Mouse (Mus musculus) gastrocnemius, postnatal 36 days (tissue): ENCODE results near the gene Mst1r. TPM values are rescaled to one million over a fixed set of nuclear protein-coding genes. Genes with fewer than 3 reads are reported as not detected.

ENCODE experiments used
- DNase-seq, 2 experiments: peaks; one replicate each; pipeline ENCODE4 v3.0.0; 2022
- intact Hi-C: fragments of 180-260 bp; cut with DNase I; formaldehyde crosslinking; loops from one replicate; pipeline ENCODE4 v1.15.1; 2025
- long read RNA-seq, 2 experiments: library from polyadenylated mRNA; stranded (forward); transcript quantifications; one replicate each; pipeline ENCODE4 v2.0.0; 2021
- total RNA-seq, 2 experiments: library from RNA; stranded (reverse); gene quantifications; 2 replicates each; pipeline ENCODE4 v1.2.3; 2021

The Mst1r gene
- total RNA-seq, result under 1 TPM; 0.59 to 0.61 TPM
- long read RNA-seq, experiment 1, result 0 reads
- long read RNA-seq, experiment 2, result 0 reads

DNA sequence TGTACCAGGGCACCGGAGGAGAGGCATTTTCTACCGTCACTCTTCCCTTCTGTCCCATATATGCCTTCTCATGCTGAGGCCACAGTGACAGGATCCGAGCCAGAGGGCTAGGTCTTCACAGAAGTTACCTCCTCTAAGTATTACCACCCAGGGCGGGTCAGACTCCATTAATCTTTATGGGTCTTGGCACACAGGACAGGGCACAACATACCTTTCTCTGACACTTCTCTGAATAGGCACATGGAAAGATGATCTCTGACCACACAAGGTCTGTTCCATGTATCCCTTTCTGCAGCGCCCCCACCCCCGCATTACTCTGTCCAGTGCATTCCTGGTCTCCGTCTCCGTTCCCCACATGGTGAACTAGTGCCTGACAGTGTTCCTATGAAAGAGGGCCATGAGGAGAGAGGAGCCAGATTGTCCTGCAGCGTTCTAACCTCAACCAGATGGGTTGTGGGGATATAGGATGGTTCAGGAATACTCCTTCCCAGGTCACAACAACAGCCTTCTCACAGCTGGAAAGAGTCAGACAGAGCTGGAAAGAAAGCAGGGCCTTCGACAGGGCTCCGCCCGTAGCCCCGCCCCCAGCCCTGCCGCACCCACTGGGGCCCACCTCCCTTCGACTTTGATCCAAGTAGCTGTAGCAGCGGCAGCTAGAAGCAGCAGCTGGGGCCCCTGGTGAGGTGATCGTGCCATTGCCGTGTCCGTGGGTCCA, at the start of gene Mst1r:
Gene Mst1r, plus strand, starts transcription at position 622 of the 715 bp plus-strand sequence.
- peak; percentile 68 to 79 for DNase-seq
- intact Hi-C loops, result no loop called here

DNA sequence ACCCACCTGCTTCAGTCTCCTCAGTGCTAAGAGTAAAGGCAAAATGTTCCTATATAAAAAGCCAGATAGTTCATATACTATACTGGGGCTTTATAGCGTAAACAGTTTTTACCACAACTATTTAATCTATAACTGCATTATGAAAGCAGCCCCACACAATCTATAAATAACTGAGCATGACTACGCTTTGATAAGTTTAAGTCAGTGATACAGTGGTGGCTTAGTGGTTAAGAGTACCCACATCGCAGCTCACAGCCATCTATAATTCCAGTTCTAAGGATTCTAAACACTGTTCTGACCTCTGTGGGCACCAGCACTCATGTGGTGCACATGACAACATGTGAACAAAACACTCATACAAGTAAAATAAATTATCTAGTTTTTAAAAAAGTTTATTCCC, 48.3 kb upstream of the Mst1r start:
- DNase-seq, result no peak

DNA sequence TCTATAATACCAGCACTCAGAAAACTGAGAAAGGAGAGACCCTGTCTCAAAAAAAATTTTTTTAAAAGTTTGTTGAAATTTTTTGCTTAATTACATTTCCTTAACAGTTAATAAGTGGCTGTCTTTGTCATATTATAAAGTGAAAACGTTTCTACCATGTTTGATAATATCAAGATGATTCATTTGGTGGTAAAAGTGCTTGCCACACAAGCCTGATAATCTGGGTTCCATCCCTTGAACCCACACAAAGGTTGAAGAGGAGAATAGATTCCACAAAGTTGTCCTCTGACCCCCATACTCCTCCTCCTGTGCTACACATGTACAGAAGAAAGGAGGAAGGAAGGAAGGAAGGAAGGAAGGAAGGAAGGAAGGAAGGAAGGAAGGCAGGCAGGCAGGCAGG, 42.2 kb upstream of the Mst1r start:
- intact Hi-C loops, result no loop called here
- no peak for DNase-seq

More for the DNA sequence above, 48.3 kb upstream of the Mst1r start:
- intact Hi-C loops, result no loop called here

DNA sequence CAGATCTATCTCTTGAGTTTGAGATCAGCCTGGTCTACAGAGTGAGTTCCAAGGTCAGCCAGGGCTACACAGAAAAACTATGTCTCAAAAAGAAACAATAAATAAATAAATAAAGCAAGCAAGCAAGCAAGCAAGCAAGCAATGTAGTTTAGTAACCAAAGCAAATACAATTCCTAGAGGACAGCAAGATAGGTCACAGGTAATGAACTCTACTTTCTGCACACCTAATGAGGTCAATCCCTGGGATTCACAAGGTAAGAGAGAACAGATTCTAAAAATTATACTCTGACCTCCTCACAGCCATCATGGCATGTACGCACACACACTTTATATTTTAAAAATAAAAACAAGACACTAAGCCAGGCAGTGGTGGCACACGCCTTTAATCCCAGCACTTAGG, 40.6 kb upstream of the Mst1r start:
- no peak for DNase-seq
- intact Hi-C loops, result no loop called here

DNA sequence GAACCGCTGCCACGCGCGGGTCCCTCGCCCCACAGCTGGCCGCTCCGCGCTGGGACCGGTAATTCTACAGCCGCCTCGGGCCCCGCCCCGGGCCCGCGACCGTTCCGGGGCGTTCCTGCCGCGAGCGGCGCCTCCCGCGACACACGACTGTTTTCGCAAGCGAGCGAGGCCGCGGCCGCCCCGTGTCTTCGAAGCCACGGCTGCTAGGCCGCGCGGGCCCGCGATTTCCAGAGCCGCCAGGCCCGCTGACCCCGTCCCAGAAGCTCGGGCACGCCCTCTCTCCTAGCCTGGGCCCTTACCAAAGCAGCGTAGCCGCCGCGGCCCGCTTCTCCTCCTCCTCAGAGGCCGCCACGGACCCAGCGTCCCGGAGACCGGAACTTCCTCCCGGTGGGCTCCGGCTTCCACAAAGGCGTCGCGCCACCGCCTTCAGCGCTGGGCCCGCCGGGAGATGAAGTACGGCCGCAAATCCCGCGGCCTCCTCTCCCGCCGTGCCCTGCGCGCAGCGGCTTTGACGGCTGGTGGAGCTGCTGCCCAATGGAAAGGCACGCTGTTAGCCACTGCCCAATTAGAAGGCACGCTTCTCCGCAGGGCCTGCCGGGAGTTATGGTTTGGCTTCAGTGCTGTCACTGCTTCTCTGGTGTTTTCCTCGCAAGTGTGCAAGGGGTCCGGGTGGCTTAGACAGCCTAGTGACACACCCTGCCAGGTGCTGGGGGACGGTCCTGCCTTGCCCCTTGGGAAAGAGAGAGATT, 34.1 kb upstream of the Mst1r start:
- peak; percentile 87 to 92 for DNase-seq
- intact Hi-C loops, result no loop called here

DNA sequence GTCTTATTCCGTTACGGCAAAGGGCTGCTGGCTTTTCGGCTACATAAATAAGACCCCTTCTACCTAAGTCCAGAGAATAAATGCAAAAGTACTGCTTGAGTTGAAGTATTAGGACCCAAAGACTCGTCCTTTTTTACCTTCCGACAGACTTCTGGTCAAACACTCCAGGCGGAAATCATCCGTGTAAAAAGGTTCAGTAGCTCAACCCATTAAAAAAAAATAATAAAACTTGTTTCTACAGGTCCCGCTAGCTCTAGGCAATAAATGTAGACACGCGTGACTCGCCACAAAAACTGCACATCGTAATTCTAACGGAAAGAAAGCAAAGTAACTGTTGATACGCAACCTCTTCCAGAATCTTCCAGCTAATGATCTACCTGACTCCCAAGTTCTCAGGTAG, 33.5 kb upstream of the Mst1r start, which contains the start of gene Rbm6:
Gene Rbm6, minus strand, starts transcription at position 101 of the 400 bp plus-strand sequence.
- intact Hi-C loops, result no loop called here
- no peak for DNase-seq

DNA sequence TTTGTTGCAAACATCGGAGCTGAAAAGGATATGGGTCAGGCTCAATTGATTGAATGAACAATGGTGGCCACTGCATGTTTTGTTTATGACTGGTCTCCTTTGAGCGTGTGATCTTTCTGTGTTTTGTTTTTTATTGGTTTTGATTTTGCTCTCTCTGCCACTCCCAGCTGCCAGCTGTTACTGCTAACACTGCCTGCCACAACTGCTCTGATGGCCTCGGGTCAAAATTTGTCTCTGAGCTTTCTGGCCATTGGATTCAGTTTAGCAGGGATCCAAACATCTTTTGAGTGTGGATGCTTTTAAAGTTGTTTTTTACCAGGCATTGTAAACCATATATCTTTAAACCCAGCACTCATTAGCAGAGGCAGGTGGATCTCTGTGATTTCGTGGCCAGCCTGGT, 26.3 kb upstream of the Mst1r start:
- no peak for DNase-seq
- intact Hi-C loops, result no loop called here

DNA sequence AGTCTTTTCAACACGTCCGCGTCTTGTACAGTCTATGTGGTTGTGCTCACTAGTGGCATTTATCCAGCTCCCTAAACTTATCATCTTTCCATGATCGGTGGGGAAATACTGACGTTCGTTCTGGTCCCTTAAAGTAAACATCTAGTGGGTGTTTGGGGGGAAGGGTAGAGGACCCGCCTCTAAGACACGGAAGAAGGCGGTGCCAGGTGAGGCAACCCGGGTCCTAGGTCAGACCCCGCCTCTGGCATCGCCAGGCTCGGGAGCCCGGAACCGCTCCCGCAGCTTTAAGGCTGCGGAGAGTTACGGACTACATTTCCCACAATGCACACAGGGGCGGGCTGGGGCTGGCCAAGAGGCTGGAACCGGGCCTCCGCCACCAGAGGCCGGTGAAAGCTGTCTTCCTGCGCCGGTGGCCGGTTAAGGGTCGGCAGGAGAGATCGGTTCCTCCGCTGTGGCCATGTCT, 18.8 kb upstream of the Mst1r start, which contains the start of gene Mon1a:
Gene Mon1a, plus strand, starts transcription at position 348 of the 463 bp plus-strand sequence.
- DNase-seq, result peak; percentile 80 to 83
- intact Hi-C loops, result no loop called here

DNA sequence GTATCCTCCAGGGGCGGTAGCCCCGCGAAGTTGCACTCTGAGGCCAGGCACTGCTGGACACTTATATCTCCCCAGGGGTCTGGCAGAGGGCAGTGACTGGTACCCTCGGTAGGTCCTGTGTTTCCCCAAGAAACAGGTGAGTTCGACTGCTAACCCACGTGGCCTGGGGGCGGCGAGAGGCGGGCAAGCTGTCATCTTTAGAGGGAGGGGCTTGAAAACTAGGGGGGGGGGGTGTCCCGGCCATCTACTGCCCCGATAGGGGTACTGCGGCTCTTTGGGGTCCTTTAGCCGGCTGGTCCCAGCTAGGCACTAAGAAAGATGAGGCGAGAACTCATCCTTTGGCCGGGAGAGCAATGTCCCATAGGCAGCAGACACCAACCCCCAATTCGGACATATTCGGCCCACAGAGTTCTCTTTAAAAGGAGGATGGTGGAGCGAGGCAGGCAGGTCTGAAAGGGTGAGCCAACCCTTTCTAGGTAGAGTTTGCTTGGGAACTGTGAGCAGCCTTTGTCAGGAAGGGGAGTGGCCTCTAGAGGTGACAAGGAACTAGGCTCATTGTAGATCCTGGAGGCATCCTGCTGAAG, 18.3 kb upstream of the Mst1r start:
- no peak for DNase-seq
- intact Hi-C loops, result no loop called here

DNA sequence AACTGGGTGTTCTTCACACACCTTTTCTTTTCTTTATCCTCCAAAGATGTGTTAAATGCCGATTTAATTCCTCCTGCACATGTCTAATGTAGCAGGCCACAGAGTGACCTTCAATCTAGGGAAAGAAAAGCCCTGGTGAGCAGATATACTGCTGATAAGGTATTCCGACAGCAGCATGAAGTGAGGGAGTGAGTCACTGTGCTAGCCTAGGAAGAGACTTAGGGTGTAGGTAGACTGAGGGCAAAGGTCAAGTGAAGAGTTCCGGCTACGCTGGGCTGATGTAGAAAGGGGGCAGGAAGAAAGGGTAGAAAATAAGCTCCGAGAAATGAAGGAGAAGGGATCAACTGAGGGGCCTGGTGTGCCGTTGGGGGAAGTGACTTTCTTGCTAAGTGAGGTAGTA, 16.4 kb upstream of the Mst1r start:
- no peak for DNase-seq
- intact Hi-C loops, result no loop called here

DNA sequence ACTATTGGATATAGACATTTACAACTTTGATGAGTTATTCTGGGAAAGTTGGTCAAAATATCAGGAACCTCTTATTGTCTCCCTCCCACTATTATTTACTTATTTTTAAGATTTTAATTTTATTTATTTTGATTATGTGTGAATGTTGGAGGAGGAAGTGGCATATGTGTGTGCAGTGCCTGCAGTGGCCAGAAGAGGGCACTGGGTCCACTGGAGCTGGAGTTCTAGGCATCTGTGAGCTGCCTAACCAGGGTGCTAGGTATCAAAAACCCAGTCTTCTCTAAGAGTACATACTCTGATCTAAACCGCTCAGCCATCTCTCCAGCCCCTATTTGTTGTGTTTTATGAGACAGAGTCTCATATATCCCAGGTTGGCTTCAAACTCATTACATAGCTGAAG, 15.7 kb upstream of the Mst1r start:
- intact Hi-C loops, result no loop called here
- DNase-seq, result no peak

DNA sequence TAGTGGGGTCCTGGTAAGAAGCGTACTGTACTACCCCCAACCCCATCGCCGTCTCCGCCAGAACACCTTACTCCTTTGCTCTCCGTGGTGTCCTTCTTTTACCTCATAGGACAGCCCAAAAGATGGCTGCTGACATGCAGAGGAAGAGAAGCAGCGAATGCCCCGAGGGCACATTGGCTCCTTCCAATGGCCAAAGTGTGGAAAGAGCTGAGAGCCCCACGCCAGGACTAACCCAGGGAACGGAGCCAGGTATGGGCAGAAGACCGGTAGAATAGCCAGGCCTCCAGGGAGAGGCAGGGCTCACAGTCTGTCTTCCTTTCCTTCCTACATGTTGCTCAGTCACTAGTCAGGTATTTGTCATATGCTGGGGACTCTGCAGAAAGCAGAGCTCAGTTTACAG, 8.1 kb upstream of the Mst1r start:
- DNase-seq, result no peak
- intact Hi-C loops, result no loop called here

DNA sequence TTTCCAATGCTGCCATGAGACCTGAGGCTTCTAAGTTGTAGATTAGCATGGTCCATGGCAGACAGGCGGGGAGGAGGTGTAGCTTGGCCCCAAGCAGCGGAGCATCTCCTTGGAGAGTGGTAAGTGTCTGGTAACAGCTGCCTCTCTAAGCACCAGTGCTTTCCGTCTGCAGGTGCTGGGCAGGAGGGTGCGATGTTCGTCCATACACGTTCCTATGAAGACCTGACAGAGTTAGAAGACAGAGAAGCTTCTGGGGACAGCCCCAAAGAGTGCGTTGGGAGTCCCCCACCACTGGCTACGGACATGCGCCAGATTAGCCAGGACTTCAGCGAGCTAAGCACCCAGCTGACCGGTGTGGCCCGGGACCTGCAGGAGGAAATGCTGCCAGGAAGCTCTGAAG, 6.8 kb upstream of the Mst1r start:
- no peak for DNase-seq
- intact Hi-C loops, result loop anchor here (5.0 kb wide), 1 partner anchor 152 kb away; the partner anchor contains the start of gene Amigo3

DNA sequence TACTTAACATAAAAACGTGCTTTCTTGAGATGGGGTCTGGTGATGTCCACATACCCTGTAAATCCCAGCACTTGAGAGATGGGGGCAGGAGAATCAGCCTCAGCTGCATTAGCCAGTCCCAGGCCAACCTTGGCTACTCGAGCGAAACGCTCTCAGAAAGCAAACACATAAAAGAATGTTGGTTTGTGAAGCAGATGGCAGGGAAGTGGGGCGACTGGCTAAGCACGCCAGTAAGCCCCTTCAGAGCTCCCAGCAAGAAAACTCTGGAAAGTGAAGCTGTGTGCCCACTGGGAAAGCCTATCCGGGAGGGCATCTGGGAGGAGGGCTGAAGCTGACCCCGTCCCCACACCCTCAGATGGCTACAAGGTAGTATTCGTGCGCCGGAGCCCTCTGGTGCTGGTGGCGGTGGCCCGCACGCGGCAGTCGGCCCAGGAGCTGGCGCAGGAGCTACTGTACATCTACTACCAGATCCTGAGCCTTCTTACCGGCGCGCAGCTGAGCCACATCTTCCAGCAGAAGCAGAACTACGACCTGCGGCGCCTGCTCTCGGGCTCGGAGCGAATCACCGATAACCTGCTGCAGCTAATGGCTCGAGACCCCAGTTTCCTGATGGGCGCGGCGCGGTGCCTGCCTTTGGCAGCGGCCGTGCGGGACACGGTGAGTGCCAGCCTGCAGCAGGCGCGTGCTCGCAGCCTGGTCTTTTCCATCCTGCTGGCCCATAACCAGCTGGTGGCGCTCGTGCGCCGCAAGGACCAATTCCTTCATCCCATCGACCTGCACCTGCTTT, 5.6 kb upstream of the Mst1r start:
- DNase-seq, result no peak
- intact Hi-C loops, result loop anchor here (5.0 kb wide), 1 partner anchor 151 kb away; the partner anchor contains the start of gene Amigo3

DNA sequence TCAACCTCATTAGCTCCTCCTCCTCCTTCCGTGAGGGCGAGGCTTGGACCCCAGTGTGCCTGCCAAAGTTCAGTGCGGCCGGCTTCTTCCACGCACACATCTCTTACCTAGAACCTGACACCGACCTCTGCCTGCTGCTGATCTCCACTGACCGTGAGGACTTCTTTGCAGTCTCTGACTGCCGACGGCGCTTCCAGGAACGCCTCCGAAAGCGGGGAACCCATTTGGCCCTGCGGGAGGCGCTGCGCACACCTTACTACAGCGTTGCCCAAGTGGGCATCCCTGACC, 5.1 kb upstream of the Mst1r start:
- intact Hi-C loops, result loop anchor here (5.0 kb wide), 1 partner anchor 151 kb away; the partner anchor contains the start of gene Amigo3
- no peak for DNase-seq

DNA sequence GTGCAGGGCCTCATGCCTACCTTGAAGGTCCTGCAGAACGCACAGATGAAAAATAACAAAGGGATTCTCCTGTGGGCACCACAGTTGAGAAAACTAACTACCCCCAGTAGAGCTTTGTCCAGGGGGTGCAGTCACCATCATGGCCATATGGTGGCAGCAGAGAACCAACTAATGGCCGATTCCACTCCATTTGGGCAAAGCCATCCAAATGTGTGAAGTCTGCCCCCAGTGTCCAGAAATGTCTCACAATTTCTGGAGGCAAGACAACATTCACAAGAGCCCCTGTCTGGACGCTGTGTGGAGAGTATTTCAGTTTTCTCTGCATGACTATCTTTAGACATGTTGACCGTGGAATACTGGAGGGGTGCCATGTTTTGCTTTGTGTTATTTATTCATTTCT, 1.9 kb upstream of the Mst1r start:
- DNase-seq, result peak; percentile 88 to 89
- intact Hi-C loops, result loop anchor here (1.0 to 5.0 kb wide), 3 partner anchors 59 to 162 kb away; partner anchors contain the start of gene Amigo3

DNA sequence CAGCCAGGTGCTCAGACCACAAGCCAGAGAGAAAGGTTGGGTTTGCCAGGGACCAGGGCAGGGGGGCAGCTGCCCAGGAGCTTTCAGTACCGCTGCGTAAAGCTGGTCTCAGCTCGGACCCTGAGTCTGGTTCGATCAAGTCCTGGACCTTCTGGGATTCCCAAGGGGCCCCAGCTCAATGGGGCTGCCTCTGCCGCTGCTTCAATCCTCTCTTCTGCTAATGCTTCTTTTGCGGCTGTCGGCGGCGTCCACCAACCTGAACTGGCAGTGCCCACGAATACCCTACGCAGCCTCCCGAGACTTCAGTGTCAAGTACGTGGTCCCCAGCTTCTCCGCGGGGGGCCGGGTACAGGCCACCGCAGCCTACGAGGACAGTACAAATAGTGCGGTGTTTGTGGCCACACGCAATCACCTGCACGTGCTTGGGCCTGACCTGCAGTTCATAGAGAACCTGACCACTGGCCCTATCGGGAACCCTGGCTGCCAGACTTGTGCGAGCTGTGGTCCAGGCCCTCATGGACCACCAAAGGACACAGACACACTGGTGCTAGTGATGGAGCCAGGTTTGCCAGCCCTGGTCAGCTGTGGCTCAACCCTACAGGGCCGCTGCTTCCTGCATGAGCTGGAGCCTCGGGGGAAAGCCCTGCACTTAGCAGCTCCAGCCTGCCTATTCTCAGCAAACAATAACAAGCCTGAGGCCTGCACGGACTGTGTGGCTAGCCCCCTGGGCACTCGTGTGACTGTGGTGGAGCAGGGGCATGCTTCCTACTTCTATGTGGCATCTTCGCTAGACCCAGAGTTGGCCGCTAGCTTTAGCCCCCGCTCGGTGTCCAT, 511 bp downstream of the Mst1r start:
- intact Hi-C loops, result no loop called here
- peak in 1 of 2 experiments; percentile 32 for DNase-seq

DNA sequence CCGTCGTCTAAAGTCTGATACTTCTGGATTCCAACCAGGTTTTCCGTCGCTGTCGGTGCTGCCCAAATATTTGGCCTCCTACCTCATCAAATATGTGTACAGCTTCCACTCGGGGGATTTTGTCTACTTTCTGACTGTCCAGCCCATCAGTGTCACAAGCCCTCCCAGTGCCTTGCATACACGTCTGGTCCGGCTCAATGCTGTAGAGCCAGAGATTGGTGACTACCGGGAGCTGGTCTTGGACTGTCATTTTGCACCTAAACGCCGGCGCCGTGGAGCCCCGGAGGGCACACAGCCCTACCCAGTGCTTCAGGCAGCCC, 1.1 kb downstream of the Mst1r start:
- intact Hi-C loops, result no loop called here
- DNase-seq, result no peak

DNA sequence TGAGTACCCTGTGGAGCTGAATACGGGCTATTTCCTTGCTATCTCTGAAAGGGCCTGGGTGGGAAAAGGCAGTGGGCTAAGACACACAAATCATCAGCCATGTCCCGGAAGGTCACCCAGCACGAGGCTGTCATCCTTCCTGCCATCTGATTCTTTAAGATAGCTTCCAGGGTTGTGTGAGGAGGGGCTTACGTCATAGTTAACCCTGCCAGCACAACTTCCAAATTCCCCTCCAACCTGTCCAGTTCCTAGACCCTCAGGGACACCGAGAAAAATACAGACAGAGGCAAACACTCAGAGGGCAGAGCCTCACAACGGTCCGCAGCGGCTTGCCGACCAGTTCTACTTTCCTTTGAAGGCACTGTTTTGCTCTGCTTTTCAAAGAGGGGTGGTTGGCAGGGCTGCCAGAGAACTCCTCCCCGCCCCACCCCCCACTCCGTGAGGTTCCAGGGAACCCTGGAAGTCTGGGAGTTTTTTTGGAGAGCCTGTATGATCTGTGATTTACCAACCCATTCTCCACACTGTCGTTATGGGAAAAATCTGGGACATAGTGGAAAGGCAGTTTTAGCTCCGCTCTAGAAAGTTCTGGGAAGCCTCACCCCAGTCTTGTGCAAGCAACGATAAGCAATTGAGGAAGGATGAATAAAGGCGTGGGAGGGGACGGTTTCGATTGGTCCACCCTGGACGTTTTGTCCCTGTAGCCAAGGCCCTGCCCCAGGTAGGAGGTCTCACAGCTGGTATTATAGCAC, 1.9 kb downstream of the Mst1r start:
- DNase-seq, result no peak
- intact Hi-C loops, result no loop called here
